Mouse (Mus musculus) splenic B cell, adult 2 months (primary cell): ENCODE measurements around the gene Limk1.

Experiments used
- DNase-seq: peaks from one replicate; pipeline ENCODE4 v3.0.0-alpha.2; 2011; ENCODE audit warnings: low read depth, low spot score
- H3K27me3 ChIP-seq: 2 replicates; pipeline ENCODE4 v1.6.1; 2012; ENCODE audit warnings: mild to moderate bottlenecking, low read length, moderate library complexity, mixed read lengths; ENCODE audit not compliant: control insufficient read depth, poor library complexity, insufficient read depth, severe bottlenecking
- H3K36me3 ChIP-seq: 2 replicates; pipeline ENCODE4 v1.6.1; 2012; ENCODE audit warnings: mild to moderate bottlenecking, low read length, moderate library complexity, mixed read lengths; ENCODE audit not compliant: control insufficient read depth, poor library complexity, insufficient read depth, severe bottlenecking

Limk1 gene

GRCm38 (mm10) chr5:134630835-134631234 is 57.6 kb downstream of the Limk1 start:
- no peak for DNase-seq
- H3K36me3 ChIP-seq, result peaks cover 10% of the 10 kb centered on the region

GRCm38 (mm10) chr5:134629508-134629907 is 58.9 kb downstream of the Limk1 start:
- no peaks in the 10 kb centered on the region for H3K27me3 ChIP-seq
- no peak for DNase-seq
- H3K36me3 ChIP-seq, result peaks cover 12% of the 10 kb centered on the region

More at GRCm38 (mm10) chr5:134630835-134631234, 57.6 kb downstream of the Limk1 start:
- H3K27me3 ChIP-seq, result no peaks in the 10 kb centered on the region

DNA sequence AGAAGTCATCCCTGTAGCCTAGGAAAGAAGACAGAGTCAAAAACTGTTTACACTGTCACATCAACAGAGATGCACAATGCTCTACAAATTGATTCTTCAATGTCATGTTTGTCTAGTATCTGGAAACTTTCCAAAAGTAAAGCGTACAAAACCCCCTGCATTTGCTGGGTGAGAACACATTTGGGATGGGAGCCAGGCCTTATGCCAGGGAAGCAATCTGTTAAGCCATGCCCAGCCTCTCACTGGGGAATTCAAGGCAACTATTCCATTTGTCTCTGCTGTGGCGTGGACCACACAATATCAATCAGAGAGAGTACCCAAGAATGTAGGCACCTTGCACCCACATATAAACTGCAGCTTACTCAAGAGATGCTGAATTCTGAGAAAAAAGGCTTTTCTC is 66.3 kb downstream of the Limk1 start:
- peaks cover 28% of the 10 kb centered on the region for H3K36me3 ChIP-seq
- DNase-seq, result no peak
- H3K27me3 ChIP-seq, result no peaks in the 10 kb centered on the region

GRCm38 (mm10) chr5:134621099-134621640 is 67.2 kb downstream of the Limk1 start:
- no peak for DNase-seq
- H3K27me3 ChIP-seq, result no peaks in the 10 kb centered on the region
- peaks cover 22% of the 10 kb centered on the region for H3K36me3 ChIP-seq

- DNase-seq, result no peak
- Histone ChIP-seq H3K36me3 (peaks cover 21% of the 10 kb centered on the region), H3K27me3 (no peaks in the 10 kb centered on the region)
Measured at GRCm38 (mm10) chr5:134620457-134620856, 67.9 kb downstream of the Limk1 start.

GRCm38 (mm10) chr5:134617071-134617470 is 71.3 kb downstream of the Limk1 start:
- DNase-seq, result peak; percentile 81
- Histone ChIP-seq H3K36me3 (peaks cover 11% of the 10 kb centered on the region), H3K27me3 (no peaks in the 10 kb centered on the region)

DNA sequence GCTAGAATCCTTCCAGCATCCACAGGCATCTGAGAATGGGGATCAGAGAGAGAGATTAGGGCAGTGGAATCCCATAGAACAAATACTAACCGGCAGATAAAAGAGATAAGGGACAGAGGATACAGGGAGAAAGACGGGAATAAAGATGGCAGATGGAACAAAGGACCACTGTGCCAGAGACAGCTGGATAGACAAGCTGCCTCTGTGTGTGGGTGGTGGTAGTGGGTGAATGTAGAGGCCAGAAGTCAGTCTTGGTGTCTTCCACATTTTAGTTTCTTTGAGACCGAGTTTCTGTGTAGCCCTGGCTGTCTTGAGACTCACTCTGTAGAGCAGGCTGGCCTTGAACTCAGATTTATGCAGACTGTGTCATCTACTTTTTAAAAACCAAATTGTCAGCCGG is 72.6 kb downstream of the Limk1 start:
- peaks cover 4% of the 10 kb centered on the region for H3K36me3 ChIP-seq
- DNase-seq, result no peak
- H3K27me3 ChIP-seq, result no peaks in the 10 kb centered on the region

- Histone ChIP-seq H3K27me3 (no peaks in the 10 kb centered on the region), H3K36me3 (peaks cover 4% of the 10 kb centered on the region; the same call in 1 of the 2 replicates)
- peak; percentile 23 for DNase-seq
Measured at GRCm38 (mm10) chr5:134615380-134615779, 73.0 kb downstream of the Limk1 start.

GRCm38 (mm10) chr5:134614802-134615201 is 73.6 kb downstream of the Limk1 start, which contains the start of gene Lat2:
Gene Lat2 (minus strand): TSS chr5:134615025.
- H3K27me3 ChIP-seq, result no peaks in the 10 kb centered on the region
- peak; percentile 71 for DNase-seq
- H3K36me3 ChIP-seq, result peaks cover 4% of the 10 kb centered on the region; the same call in 1 of the 2 replicates

DNA sequence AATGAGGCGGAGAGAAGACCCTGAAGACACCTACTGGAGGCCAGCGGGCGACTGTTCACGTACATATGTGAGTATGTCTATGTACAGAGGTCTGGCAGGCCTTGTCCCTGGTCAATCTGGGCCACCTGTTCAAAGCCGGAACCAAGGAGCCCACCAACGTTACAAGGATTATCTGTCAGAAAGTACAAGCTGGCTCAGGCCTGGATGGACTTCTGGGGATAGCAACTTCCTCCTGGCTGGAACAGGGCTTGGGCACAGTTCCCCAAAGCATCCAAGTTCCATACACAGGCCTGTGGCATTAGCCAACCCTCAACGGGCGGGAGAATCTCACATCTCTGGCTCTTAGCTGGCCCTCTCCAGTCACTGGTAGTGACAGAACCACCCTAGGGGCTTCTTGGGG is 74.1 kb downstream of the Limk1 start:
- Histone ChIP-seq H3K36me3 (peaks cover 4% of the 10 kb centered on the region; the same call in 1 of the 2 replicates), H3K27me3 (no peaks in the 10 kb centered on the region)
- peak; percentile 32 for DNase-seq

DNA sequence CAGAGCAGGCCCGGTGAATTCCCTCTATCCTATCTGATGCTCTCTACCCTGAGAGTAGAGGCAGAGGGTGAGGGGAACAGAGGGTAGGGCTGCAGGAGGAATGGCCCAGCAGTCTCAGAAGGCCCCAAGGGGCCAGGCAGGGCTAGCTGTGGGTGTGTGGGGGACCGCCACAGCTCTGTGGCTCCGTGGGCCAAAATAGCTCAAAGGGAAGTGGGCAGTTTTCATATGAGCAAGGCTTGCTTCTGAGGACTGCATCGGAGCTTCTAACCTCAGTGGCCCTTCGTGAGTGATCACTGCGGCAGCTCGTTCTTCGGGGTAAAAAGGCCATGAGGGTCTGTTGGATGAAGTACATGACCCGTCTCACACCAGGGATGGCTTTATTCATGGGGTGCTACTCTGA is 74.7 kb downstream of the Limk1 start:
- Histone ChIP-seq H3K27me3 (no peaks in the 10 kb centered on the region), H3K36me3 (no peaks in the 10 kb centered on the region; the same call in 1 of the 2 replicates)
- DNase-seq, result peak; percentile 82

- H3K36me3 ChIP-seq, result peaks cover 3% of the 10 kb centered on the region
- no peaks in the 10 kb centered on the region for H3K27me3 ChIP-seq
- DNase-seq, result peak; percentile 73
Measured at GRCm38 (mm10) chr5:134611810-134612521, 76.4 kb downstream of the Limk1 start.

- Histone ChIP-seq H3K27me3 (no peaks in the 10 kb centered on the region), H3K36me3 (peaks cover 6% of the 10 kb centered on the region)
- no peak for DNase-seq
Measured at GRCm38 (mm10) chr5:134609916-134610643, 78.3 kb downstream of the Limk1 start.

DNA sequence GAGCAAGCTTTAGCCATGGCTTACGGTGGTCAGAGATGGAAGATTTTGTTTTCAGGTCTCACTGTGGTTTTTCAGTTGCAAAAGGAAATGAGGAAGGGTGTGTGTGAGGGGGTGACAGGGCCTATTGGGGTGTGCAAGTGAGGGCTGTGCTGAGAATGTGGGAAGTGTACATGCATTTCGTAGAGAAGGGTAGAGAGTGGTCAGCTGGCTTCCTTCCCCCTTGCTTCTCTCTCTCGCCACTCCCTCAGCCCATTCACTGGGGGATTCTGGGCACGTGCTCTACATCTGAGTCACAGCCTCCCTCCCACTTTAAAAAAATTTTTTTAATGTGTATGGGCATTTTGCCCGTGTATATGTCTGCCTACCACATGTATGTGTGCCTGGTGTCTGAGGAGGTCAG is 81.3 kb downstream of the Limk1 start:
- DNase-seq, result peak; percentile 80
- Histone ChIP-seq H3K36me3 (peaks cover 8% of the 10 kb centered on the region), H3K27me3 (no peaks in the 10 kb centered on the region)

GRCm38 (mm10) chr5:134606314-134606713 is 82.1 kb downstream of the Limk1 start:
- Histone ChIP-seq H3K36me3 (peaks cover 8% of the 10 kb centered on the region), H3K27me3 (no peaks in the 10 kb centered on the region)
- peak; percentile 40 for DNase-seq
